Mouse (Mus musculus) cortical plate, adult 2 months (tissue): ENCODE measurements around the gene Siglecf.

Source experiments
- CTCF ChIP-seq: fragments of 200-500 bp; IDR thresholded peaks from 2 replicates; pipeline ENCODE4 v1.5.1; 2011; ENCODE audit warnings: mild to moderate bottlenecking, control low read depth, low read length; ENCODE audit not compliant: insufficient read depth; ENCODE audit errors: extremely low read depth
- POLR2A ChIP-seq: fragments of 200-500 bp; IDR thresholded peaks from 2 replicates; pipeline ENCODE4 v1.6.1; 2011; ENCODE audit warnings: mild to moderate bottlenecking, low read length, control low read depth; ENCODE audit not compliant: insufficient read depth; ENCODE audit errors: extremely low read depth

GRCm38 (mm10) chr7:43344491-43344890, 6.7 kb upstream of the Siglecf start:
- TF ChIP-seq CTCF (no peak), POLR2A (no peak)
